Mouse (Mus musculus) 3134 (cell line): ENCODE measurements at regions not wholly inside any gene's neighbourhood (a gene's known extent, or its start where the extent isn't known, plus 50 kb on each side); places are given as distances from the start of the nearest gene placed in this dataset.
A peak's percentile ranks its signal among the peaks of the same experiment; 100 is the strongest.

Experiments used
- DNase-seq: peaks from one replicate; pipeline ENCODE4 v3.0.0-alpha.2; 2011; ENCODE audit warnings: low spot score; ENCODE audit not compliant: insufficient read length; ENCODE audit errors: extremely low read depth

GRCm38 (mm10) chr10:67736636-67737035 is 175.8 kb downstream of the Zfp365 start:
- no peak for DNase-seq

GRCm38 (mm10) chr10:67731577-67731976 is 180.9 kb downstream of the Zfp365 start:
- no peak for DNase-seq

DNA sequence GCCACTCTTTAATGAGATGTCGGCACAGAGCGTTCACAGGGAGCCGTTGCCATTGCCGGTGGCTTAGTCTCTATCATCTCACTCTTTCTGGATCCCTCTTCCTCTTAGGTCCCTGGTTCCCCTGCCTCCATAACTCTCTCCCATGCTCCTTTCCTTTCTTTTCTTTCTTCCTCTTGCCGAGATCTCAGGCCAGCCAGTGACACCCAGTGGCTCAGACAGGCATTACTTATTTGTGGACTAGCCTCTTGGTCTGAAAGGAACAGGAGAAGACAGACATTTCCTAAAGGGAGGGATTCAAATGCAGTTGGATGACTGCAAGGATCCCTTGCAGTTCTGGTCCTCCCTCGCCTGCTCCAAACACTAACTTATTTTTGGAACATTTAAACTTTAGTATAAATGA is 180.5 kb upstream of the Ado start:
- DNase-seq = peak; percentile 30

DNA sequence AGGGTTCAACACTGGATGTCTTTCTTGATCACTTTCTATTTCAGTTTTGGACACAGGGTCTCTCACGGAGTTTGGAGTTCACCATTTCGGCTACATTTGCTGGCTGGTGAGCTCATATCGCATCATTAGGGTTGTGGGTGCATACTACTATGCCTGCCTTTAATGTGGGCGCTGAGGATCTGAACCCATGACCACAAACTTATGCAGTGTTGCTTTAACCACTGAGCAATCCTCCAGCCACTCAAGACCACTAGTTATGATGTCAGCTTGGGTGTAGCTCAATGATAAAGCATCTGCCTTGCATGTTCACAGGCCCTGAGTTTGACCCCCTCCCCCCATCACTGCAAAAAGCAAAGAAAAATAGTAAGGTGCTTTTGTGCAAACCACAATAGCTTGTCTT is 178.8 kb upstream of the Ado start:
- DNase-seq = no peak

DNA sequence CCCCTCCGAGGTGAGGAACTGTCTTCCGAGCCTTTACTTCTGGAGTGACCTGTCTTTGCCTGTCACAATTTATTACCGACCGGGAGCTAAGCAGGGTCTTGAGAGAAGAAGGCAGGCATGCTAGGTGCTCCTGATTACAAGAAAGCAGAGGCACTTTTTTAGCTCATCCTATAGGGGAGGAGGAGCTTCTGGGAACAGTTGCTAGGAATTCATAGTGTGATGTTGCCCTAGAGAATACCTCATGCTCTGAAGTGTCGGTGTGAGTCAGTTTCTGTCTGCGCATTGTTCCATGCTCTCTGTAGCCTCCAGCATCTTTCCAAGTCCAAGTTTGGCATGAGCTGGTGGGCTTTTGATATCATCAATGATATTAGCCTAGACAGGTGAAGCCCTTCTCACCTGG is 178.0 kb upstream of the Ado start:
- no peak for DNase-seq

DNA sequence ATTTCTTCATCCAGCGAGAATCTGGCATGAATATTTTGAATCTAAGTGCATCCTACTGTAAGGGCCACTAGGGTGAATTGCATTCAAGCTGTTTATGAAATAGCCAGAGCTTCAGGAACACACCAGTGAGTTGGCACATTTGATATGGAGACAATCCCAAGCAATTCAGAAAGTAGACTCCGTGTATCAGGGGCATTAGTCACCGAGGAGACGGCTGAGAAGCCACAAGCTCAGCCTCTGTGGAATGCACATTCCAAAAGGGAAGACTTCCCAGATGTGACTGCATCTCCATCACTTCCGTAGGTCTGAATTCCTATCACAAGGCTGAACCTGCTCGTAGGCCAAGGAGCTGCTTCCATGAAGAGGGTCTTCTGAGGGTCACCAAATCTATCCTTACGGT is 177.6 kb upstream of the Ado start:
- DNase-seq = peak; percentile 58

DNA sequence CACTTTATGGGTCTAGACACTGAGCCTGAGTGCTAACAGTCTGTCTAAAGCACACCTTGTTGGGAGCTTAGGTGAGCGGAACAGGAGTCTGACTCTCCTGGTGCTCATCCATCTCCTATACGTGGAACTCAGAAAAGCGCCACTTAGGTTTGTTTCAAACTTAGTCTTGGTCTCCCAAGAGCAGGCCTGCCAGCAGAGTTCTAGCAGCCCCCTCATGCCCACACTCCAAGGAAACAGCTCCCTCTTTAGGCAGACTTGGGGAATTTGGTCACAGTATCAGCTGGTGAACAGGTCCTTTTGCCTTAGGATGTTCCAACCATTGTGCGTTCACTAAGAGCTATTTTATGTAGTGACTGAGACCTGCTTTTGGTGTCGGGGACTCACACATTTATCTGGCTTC is 173.0 kb upstream of the Ado start:
- DNase-seq = no peak

- peak; percentile 72 for DNase-seq
Measured at GRCm38 (mm10) chr10:67717506-67717905, 168.8 kb upstream of the Ado start.

GRCm38 (mm10) chr10:67715046-67715445 is 166.3 kb upstream of the Ado start:
- DNase-seq = no peak

DNA sequence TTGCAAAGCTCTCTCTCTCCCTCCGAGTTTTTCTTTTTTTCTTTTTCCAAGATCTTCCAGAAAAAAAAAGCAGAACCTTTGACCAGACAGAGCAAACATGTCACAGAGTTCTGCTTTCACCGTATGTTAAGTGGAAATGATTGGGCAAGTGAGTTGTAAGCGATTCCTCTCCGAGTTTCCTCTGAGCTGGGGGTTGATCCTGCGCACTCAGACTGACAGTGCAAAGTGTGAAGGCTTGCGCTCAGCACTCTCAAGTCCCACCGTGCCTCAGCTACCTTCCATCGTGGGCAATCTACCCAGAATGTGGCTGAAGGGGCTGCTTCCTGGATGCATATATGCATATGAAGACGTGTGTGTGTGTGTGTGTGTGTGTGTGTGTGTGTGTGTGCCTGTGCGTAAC is 164.3 kb upstream of the Ado start:
- no peak for DNase-seq

- DNase-seq = peak; percentile 40
Measured at GRCm38 (mm10) chr10:67712665-67713064, 163.9 kb upstream of the Ado start.

DNA sequence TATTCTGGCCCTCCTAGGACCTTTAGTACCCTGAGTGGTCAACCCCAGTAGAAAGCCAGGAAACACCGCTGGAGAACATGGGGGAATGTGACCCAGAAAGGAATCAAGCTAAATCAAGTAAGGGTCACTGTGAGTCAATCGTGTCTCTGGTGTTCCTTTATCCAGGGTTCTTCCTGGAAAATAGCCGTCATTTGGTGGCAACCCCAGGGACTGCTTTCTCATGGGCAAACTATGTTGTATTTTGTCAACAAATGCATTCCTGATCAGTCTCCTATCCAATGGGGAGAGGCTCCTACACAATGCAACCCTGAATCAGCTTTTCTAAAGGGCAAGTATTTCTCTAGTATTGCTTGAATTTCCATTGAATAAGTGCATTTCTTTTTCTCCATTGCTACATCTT is 163.2 kb upstream of the Ado start:
- peak; percentile 45 for DNase-seq

- no peak for DNase-seq
Measured at GRCm38 (mm10) chr10:67706436-67706835, 157.7 kb upstream of the Ado start.

GRCm38 (mm10) chr10:67702783-67703455 is 154.2 kb upstream of the Ado start:
- DNase-seq = no peak

GRCm38 (mm10) chr10:67697401-67698195 is 148.8 kb upstream of the Ado start:
- DNase-seq = no peak

GRCm38 (mm10) chr10:67695891-67696853 is 147.4 kb upstream of the Ado start:
- DNase-seq = no peak

DNA sequence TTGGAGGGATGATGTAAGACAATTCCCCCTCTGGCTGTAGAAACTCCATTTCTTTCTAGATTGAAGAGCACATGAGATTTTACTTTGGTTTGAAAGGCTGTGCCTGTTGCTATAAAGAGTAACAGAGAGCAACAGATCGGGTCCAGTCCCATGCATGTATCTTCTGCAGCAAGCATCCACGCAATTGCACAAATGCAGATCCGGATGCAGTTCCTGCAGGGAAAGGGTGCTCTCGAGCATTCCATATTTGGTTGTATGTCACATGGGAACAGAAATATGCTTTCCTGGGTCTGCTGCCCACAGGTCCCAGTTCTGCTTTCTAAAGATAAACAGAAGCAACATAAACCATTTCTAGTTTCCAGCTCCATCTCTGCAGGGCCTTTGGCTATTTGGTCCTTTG is 146.0 kb upstream of the Ado start:
- no peak for DNase-seq

GRCm38 (mm10) chr10:67693586-67693985 is 144.8 kb upstream of the Ado start:
- no peak for DNase-seq

DNA sequence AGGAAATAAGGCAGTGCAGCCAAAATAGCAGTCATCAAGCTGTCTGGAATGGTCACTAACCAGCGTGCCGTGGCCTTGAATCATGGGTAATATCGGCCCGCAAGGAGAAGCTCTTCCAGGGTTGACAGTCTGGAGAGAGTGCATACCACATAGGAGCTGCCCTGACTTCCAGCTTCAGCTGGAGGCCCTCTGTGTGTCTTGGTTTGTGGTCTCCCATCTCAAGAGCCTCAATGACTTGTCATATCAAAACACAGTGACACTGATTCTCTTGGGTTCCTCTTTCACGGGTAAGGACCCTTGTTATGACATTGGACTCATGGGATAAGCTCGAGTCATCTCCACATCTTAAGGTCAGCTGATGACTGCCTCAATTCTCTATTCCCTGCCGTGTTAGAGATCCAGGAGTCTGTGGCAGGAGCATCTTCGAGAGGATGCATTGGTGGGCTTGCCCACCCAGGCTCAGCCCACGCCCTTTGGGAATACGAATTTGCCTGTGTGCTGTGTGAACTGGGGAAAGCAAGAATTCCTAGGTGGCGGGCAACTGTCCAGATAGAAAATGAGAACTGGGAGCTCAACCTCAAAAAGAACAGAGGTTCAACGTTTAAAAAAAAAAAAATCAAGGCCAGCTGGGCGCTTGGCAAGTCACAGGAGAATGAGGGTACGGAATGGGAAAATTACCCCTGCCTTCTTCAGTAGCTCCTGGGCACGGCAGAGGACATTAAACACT is 141.4 kb upstream of the Ado start:
- DNase-seq = no peak

GRCm38 (mm10) chr10:67679382-67679781 is 130.6 kb upstream of the Ado start:
- DNase-seq = no peak

GRCm38 (mm10) chr10:67673450-67673849 is 124.7 kb upstream of the Ado start:
- DNase-seq = no peak
